Mouse (Mus musculus) right cerebral cortex, postnatal 10 days (tissue): ENCODE measurements around the gene Slc35f3.

Experiments
- DNase-seq, 2 experiments: peaks; one replicate each; pipeline ENCODE4 v3.0.0; 2021; ENCODE audit warnings: low spot score in 2 of 2

Gene Slc35f3

GRCm38 (mm10) chr8:126327786-126328185, 29.4 kb downstream of the Slc35f3 start:
- DNase-seq = no peak

DNA sequence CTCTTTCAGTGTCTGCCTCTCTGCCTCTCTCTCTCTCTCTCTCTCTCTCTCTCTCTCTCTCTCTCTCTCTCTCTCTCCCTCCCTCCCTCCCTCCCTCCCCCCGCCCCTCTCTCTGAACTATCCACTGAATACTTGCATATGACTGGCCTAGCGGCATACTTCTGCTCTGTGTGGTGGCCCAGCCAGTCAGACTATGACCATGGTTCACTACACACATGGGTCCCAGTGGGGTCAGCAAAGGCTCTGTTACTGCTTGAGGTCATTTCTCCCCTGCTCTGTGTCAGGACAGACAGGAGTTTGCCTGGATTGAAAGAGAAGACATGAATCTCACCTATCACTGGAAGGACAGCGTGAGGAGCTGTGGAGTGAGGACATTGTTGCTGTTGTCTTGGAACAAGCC, 40.5 kb downstream of the Slc35f3 start:
- DNase-seq = no peak

DNA sequence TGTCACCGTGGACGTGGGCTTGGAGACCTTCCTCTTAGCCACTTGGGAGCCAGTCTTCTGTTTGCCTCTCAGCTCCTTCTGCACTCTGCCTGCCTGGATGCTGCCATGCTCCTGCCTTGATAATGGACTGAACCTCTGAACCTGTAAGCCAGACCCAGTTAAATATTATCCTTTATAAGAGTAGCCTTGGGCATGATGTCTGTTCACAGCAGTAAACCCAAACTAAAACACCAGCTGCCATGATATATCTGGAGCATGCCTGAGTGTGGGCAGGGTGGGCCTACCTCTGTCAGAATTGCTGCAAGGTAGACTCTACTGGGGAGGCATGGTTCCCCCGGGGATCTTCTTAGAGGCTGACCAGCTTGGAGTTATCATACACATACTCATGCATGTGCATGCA, 41.0 kb downstream of the Slc35f3 start:
- no peak for DNase-seq

DNA sequence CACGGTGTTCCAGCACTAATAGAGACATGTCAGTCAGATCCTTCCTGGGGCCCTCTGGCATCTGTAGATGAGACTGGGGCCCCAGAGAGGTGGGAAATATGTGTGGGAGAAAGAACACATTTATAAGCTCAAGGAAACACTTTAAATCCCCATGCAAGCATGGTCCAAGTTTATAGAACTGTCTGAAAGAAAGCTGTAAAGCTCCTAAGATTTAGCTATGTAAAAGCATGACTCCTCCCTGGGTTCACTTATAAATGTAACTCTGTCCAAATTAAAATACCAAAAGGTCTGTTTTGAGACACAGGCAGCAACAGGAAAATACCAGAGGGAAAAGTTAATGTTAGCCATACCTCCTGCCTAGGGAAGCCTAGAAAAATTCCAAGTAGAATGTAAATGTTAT, 42.8 kb downstream of the Slc35f3 start:
- DNase-seq = no peak

DNA sequence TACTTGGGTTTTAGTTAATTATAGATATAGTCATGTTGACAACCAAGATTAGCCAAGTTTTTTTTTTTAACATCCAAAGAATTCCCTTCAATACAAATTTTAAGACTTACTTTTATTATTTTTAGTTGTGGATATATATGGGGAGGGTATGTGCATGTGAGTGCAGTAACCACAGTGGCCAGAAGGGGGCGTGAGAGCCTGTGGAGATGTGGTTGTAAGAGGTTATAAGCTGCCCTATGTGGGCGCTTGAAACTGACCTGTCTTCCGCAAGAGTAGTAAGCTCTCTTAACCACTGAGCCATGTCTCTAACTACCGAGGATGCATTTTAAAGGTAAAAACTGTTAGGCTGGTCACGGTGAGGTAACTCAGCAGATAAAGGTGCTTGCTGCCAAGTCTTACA, 45.1 kb downstream of the Slc35f3 start:
- no peak for DNase-seq

DNA sequence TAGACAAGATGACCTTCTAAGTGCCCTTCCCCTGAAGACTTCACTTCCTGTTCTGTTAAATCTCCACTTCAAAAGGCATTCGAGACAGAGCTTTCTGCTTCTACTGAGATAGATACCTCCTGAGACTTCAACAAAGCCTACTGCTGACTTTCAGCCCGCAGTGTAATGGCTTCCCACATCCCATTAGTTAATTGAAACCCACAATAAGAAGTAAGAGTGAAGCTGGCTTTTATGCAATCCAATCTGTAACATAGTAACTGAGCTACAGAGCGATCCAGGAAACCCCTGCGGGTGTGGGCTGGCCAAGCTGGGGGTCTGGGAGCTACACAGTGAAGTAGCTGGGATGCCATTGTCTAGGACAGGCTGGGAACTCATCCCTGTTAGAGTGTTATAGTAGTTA, 46.7 kb downstream of the Slc35f3 start:
- DNase-seq = no peak

DNA sequence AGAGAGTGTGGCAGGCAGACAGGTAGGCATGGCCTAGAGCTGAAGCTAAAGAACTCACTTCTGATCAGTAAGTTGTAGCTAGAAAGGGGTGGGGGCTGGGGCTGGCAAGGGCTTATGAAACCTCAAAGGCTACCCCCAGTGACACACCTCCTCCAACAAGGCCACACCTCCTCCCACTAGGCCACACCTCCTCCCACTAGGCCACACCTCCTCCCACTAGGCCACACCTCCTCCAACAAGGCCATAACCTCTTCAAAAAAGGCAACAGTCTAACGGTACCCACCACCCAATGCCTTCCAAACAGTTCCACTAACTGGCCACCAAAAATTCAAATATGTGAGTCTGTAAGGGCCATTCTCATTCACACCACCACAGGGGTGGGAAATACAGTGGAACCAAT, 54.9 kb downstream of the Slc35f3 start:
- DNase-seq = no peak

- no peak for DNase-seq
These were observed 59.6 kb downstream of the Slc35f3 start for GRCm38 (mm10) chr8:126357946-126358345.

- DNase-seq = no peak
These were observed 60.9 kb downstream of the Slc35f3 start for GRCm38 (mm10) chr8:126359296-126359695.

DNA sequence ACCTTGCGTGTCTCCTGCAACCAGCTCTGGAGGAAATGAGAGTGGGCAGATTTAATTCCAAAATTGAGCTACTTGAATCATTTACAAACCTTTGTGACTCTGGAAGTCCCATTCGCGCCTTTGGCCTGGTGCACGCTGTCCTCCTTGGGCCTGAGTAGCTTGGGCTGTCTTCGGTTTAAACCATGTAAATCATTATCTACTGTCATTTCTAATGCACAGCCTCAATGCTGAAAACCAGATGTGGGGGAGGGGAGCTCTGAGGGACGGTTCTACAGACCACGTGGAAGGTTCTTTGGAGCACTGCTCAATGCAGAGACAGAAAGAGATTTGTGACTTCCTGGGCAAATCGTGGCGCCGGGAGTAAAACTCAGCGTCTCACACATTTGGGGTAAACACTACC, 61.7 kb downstream of the Slc35f3 start:
- no peak for DNase-seq

GRCm38 (mm10) chr8:126360701-126361100, 62.3 kb downstream of the Slc35f3 start:
- DNase-seq = no peak

GRCm38 (mm10) chr8:126366251-126366650, 67.9 kb downstream of the Slc35f3 start:
- no peak for DNase-seq

GRCm38 (mm10) chr8:126368349-126369054, 70.1 kb downstream of the Slc35f3 start:
- DNase-seq = peak; percentile 53 to 56

GRCm38 (mm10) chr8:126371871-126372270, 73.5 kb downstream of the Slc35f3 start:
- no peak for DNase-seq

GRCm38 (mm10) chr8:126379580-126379979, 81.2 kb downstream of the Slc35f3 start:
- no peak for DNase-seq

DNA sequence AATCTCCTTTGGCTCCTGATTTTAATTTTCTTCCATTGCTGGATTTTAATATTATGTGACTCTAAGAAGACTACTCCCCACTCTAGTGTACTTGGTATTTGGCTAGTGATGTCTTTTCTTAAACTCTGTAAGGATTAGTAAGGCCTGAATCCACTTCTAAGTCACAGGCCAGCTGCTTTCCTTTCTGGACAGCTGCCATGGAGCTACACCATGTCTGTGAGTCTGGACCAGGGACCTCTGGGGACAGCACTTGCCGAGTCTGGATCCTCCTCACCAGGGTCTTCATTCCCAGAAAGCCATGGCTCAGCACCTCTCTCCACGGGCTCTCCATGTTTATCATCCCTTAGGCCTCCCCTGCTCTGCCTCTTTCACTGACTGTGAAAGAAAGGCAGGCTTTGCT, 81.8 kb downstream of the Slc35f3 start:
- DNase-seq = no peak

GRCm38 (mm10) chr8:126381299-126381698, 82.9 kb downstream of the Slc35f3 start:
- no peak for DNase-seq

GRCm38 (mm10) chr8:126382216-126382615, 83.9 kb downstream of the Slc35f3 start:
- no peak for DNase-seq

- peak; percentile 47 to 52 for DNase-seq
These were observed 84.4 kb downstream of the Slc35f3 start for GRCm38 (mm10) chr8:126382749-126383148.

GRCm38 (mm10) chr8:126387566-126387965, 89.2 kb downstream of the Slc35f3 start:
- DNase-seq = no peak

DNA sequence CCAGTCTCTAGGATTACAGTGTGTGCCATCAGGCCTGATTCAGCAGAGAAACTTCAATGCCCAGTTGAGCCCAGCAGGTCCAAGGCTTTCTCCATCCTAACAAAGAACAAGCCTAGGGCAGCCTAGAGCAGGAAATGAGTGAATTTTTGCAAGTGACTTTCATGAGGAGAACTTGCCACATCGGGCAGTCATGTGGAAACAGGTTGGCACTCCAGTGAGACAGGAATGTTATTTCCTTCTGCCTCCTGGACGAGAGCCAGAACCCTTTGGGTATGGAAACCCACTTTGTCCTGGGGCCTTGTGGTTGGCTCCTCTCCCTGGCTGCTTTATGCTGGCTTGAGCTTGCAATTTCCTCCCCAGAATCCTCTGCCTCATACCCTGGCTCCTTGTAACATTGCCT, 93.2 kb downstream of the Slc35f3 start:
- DNase-seq = peak in 1 of 2 experiments; percentile 35

GRCm38 (mm10) chr8:126395386-126395785, 97.0 kb downstream of the Slc35f3 start:
- no peak for DNase-seq

DNA sequence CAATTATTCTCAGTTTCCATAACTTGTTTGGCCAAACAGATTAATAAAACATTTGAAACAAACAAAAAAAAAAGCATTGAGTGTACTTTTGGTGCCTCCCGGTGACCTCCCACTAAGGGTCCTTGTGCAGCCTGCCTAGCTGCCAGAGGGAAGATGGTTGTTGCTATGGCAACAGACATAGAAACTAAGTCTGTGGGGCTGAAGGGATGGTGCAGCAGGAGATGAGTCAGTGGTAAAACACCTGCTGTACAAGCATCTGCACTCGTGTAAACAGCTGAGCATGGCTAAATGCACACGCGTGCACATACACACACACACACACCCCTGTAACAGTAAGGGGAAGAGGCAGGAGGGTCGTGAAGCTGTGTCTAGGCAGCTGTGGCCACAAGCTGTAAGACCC, 97.6 kb downstream of the Slc35f3 start:
- DNase-seq = no peak

DNA sequence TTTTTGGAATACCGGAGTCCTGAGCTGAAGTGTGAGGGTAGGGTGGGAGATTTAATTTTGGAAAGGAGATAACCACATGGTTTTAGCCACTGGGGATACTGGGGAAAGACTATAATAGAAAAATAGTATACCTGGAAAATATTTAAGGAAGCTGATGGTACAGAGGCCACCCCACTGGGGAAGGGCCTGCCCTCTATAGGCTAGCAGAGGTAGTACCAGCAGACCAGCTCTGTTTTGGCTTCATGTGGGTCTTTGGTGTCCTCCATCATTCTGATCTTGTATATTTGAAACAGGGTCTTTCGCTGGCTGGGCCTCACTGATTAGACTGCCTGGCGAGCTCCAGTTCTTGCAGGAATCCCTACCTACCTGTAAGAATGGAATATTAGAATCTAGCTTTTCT, 100.0 kb downstream of the Slc35f3 start:
- no peak for DNase-seq
